In genomic region chr2:58485683-58486082, GRCm38 (mm10) we compare ENCODE assay signal across 22 mouse cellular contexts. TPM values are rescaled to one million over a fixed set of nuclear protein-coding genes. Genes with fewer than 3 reads are reported as not detected.
DNase-seq lines count a peak whose midpoint lies in the region; ATAC-seq lines count a peak whose summit lies in the region.
"Had no signal": no experiment of that assay in that cellular context is flagged by ENCODE, and none has a peak within 500 bp of the region (broad histone marks: within the 10 kb centered on the region; RNA-seq: fewer than 3 reads in every experiment).

No protein-coding gene starts in this region.

- peak overlapping the region; percentile 32; the same call in 1 of the 2 replicates for H3K27ac ChIP-seq in forebrain, embryonic 13.5 days
- H3K27ac ChIP-seq in forebrain, embryonic 11.5 days (ENCODE audit: low read depth, low read length), result no peak overlapping the region
- H3K27ac ChIP-seq in lung, embryonic 16.5 days (ENCODE audit: low read length), result peak overlapping the region; percentile 79
- 0 out of 2 replicates have a peak overlapping the region, but pooled peaks have one; percentile 39 for H3K27ac ChIP-seq in embryonic facial prominence, embryonic 15.5 days (replicated peaks)
- H3K27ac ChIP-seq in stomach, embryonic 16.5 days (ENCODE audit: low read length), result peak overlapping the region; percentile 90
- no peak overlapping the region for H3K27ac ChIP-seq in hindbrain, embryonic 14.5 days
- H3K27ac ChIP-seq: liver, embryonic 14.5 days; macrophage; midbrain, embryonic 13.5 days had no signal

- no peaks in the 10 kb centered on the region for H3K9me3 ChIP-seq in forebrain, embryonic 13.5 days (replicated peaks)
- no peaks in the 10 kb centered on the region for H3K9me3 ChIP-seq in forebrain, embryonic 11.5 days (ENCODE audit: control insufficient read depth, low read length)
- H3K9me3 ChIP-seq in lung, embryonic 16.5 days (ENCODE audit: control insufficient read depth, low read length), result no peaks in the 10 kb centered on the region
- H3K9me3 ChIP-seq in embryonic facial prominence, embryonic 15.5 days (replicated peaks), result no peaks in the 10 kb centered on the region
- H3K9me3 ChIP-seq in stomach, embryonic 16.5 days (replicated peaks; ENCODE audit: control insufficient read depth, low read length), result no peaks in the 10 kb centered on the region
- no peaks in the 10 kb centered on the region for H3K9me3 ChIP-seq in hindbrain, embryonic 14.5 days (ENCODE audit: control insufficient read depth, low read length)
- H3K9me3 ChIP-seq: midbrain, embryonic 13.5 days had no signal

- H3K4me2 ChIP-seq in forebrain, embryonic 13.5 days, result no peak overlapping the region
- H3K4me2 ChIP-seq in forebrain, embryonic 11.5 days (ENCODE audit: low read depth, low read length, severe bottlenecking), result no peak overlapping the region
- H3K4me2 ChIP-seq in lung, embryonic 16.5 days (ENCODE audit: low read depth, low read length), result no peak overlapping the region
- no peak overlapping the region for H3K4me2 ChIP-seq in embryonic facial prominence, embryonic 15.5 days (replicated peaks)
- H3K4me2 ChIP-seq in stomach, embryonic 16.5 days (ENCODE audit: low read depth, low read length), result no peak overlapping the region
- no peak overlapping the region for H3K4me2 ChIP-seq in hindbrain, embryonic 14.5 days (replicated peaks)
- H3K4me2 ChIP-seq: midbrain, embryonic 13.5 days had no signal

- 85% methylated on average over 3 of the region's 3 CpGs for WGBS in forebrain, embryonic 13.5 days
- 90% methylated on average over 3 of the region's 3 CpGs for whole genome bisulfite sequencing in forebrain, embryonic 11.5 days
- WGBS in lung, embryonic 16.5 days, result 63% methylated on average over 3 of the region's 3 CpGs
- 72% methylated on average over 3 of the region's 3 CpGs for WGBS in embryonic facial prominence, embryonic 15.5 days
- 68% methylated on average over 3 of the region's 3 CpGs for whole genome bisulfite sequencing in stomach, embryonic 16.5 days
- WGBS in hindbrain, embryonic 14.5 days, result 96% methylated on average over 3 of the region's 3 CpGs

- H3K36me3 ChIP-seq in forebrain, embryonic 13.5 days (ENCODE audit: poor library complexity, severe bottlenecking), result no peaks in the 10 kb centered on the region
- no peaks in the 10 kb centered on the region for H3K36me3 ChIP-seq in forebrain, embryonic 11.5 days (ENCODE audit: control insufficient read depth, insufficient read depth, low read length)
- H3K36me3 ChIP-seq in lung, embryonic 16.5 days (ENCODE audit: control insufficient read depth, insufficient read depth, low read length), result no peaks in the 10 kb centered on the region
- no peaks in the 10 kb centered on the region for H3K36me3 ChIP-seq in embryonic facial prominence, embryonic 15.5 days
- no peaks in the 10 kb centered on the region for H3K36me3 ChIP-seq in stomach, embryonic 16.5 days (ENCODE audit: control insufficient read depth, insufficient read depth, low read length)
- H3K36me3 ChIP-seq in hindbrain, embryonic 14.5 days (replicated peaks; ENCODE audit: control insufficient read depth, insufficient read depth), result 0 out of 2 replicates have a peak, but pooled peaks cover 4% of the 10 kb centered on the region
- H3K36me3 ChIP-seq: midbrain, embryonic 13.5 days had no signal

- H3K4me1 ChIP-seq in forebrain, embryonic 13.5 days, result peaks cover 35% of the 10 kb centered on the region
- peaks cover 15% of the 10 kb centered on the region; the same call in 1 of the 2 replicates for H3K4me1 ChIP-seq in forebrain, embryonic 11.5 days (replicated peaks; ENCODE audit: control insufficient read depth, insufficient read depth, low read length)
- H3K4me1 ChIP-seq in lung, embryonic 16.5 days (replicated peaks; ENCODE audit: control insufficient read depth, insufficient read depth, low read length), result peaks cover 36% of the 10 kb centered on the region
- H3K4me1 ChIP-seq in embryonic facial prominence, embryonic 15.5 days, result peaks cover 34% of the 10 kb centered on the region
- peaks cover 43% of the 10 kb centered on the region for H3K4me1 ChIP-seq in stomach, embryonic 16.5 days (ENCODE audit: control insufficient read depth, insufficient read depth, low read length)
- 0 out of 2 replicates have a peak, but pooled peaks cover 3% of the 10 kb centered on the region for H3K4me1 ChIP-seq in hindbrain, embryonic 14.5 days (replicated peaks; ENCODE audit: control insufficient read depth, insufficient read depth, low read length)

- ATAC-seq in forebrain, embryonic 13.5 days, result no peak
- ATAC-seq in forebrain, embryonic 11.5 days (replicated peaks; ENCODE audit: low FRiP score), result no peak
- ATAC-seq in lung, embryonic 16.5 days (ENCODE audit: low read depth), result no peak
- no peak for ATAC-seq in embryonic facial prominence, embryonic 15.5 days (ENCODE audit: insufficient number of reproducible peaks, low FRiP score, low TSS enrichment, low read depth)
- no peak for ATAC-seq in stomach, embryonic 16.5 days (ENCODE audit: insufficient read depth, low FRiP score)
- no peak for ATAC-seq in hindbrain, embryonic 14.5 days (ENCODE audit: low FRiP score)
- ATAC-seq: midbrain, embryonic 13.5 days had no signal

- H3K9ac ChIP-seq in forebrain, embryonic 13.5 days, result no peak overlapping the region
- H3K9ac ChIP-seq in forebrain, embryonic 11.5 days (ENCODE audit: low read length), result no peak overlapping the region
- no peak overlapping the region for H3K9ac ChIP-seq in lung, embryonic 16.5 days (ENCODE audit: low read length)
- H3K9ac ChIP-seq in embryonic facial prominence, embryonic 15.5 days, result no peak overlapping the region
- 0 out of 2 replicates have a peak overlapping the region, but pooled peaks have one; percentile 18 for H3K9ac ChIP-seq in stomach, embryonic 16.5 days (ENCODE audit: low read length)
- no peak overlapping the region for H3K9ac ChIP-seq in hindbrain, embryonic 14.5 days
- H3K9ac ChIP-seq: liver, embryonic 14.5 days; midbrain, embryonic 13.5 days had no signal

- DNase-seq in forebrain, embryonic 11.5 days (ENCODE audit: low spot score), result no peak
- no peak for DNase-seq in lung, postnatal 25 days (ENCODE audit: low spot score)
- no peak for DNase-seq in frontal cortex, postnatal 10 days (ENCODE audit: low spot score in 2 of 2)
- DNase-seq in hindbrain, embryonic 14.5 days (ENCODE audit: low spot score), result no peak
- DNase-seq: B cell, adult 2 months; heart, postnatal 36 days; kidney, adult 8-10 months; layer of hippocampus, postnatal 36 days; right cerebral cortex, postnatal 14 days had no signal

- H3K27me3 ChIP-seq in forebrain, embryonic 13.5 days, result no peaks in the 10 kb centered on the region
- no peaks in the 10 kb centered on the region for H3K27me3 ChIP-seq in forebrain, embryonic 11.5 days (ENCODE audit: control insufficient read depth, insufficient read depth, low read length)
- H3K27me3 ChIP-seq in lung, embryonic 16.5 days (ENCODE audit: control insufficient read depth, insufficient read depth, low read depth, low read length), result no peaks in the 10 kb centered on the region
- no peaks in the 10 kb centered on the region for H3K27me3 ChIP-seq in embryonic facial prominence, embryonic 15.5 days
- no peaks in the 10 kb centered on the region for H3K27me3 ChIP-seq in stomach, embryonic 16.5 days (ENCODE audit: control insufficient read depth, insufficient read depth, low read length)
- no peaks in the 10 kb centered on the region for H3K27me3 ChIP-seq in hindbrain, embryonic 14.5 days (ENCODE audit: control insufficient read depth, insufficient read depth, low read length)
- H3K27me3 ChIP-seq: midbrain, embryonic 13.5 days had no signal

- H3K4me3 ChIP-seq in forebrain, embryonic 13.5 days, result no peak overlapping the region
- H3K4me3 ChIP-seq in forebrain, embryonic 11.5 days (ENCODE audit: low read depth, low read length), result no peak overlapping the region
- no peak overlapping the region for H3K4me3 ChIP-seq in lung, embryonic 16.5 days (ENCODE audit: low read length)
- no peak overlapping the region for H3K4me3 ChIP-seq in embryonic facial prominence, embryonic 15.5 days (replicated peaks)
- H3K4me3 ChIP-seq in stomach, embryonic 16.5 days (replicated peaks; ENCODE audit: low read length), result no peak overlapping the region
- H3K4me3 ChIP-seq in hindbrain, embryonic 14.5 days (replicated peaks; ENCODE audit: low read length), result no peak overlapping the region
- H3K4me3 ChIP-seq: midbrain, embryonic 13.5 days had no signal

RNA-seq across cellular contexts. Expression of gene Gm17409, which starts 15.8 kb away (rescaled TPM):
- polyA plus RNA-seq in forebrain, embryonic 13.5 days (2015; fragmentation: Nextera tagmentation; extraction: Ambion mirVana), result not detected in 2 replicates
- polyA plus RNA-seq in forebrain, embryonic 11.5 days (2014; fragmentation: Nextera tagmentation; extraction: Ambion mirVana), result not detected in 2 replicates
- polyA plus RNA-seq in lung, embryonic 16.5 days (2015; fragmentation: Nextera tagmentation; extraction: Ambion mirVana), result not detected in 2 replicates
- polyA plus RNA-seq in embryonic facial prominence, embryonic 15.5 days (2015; fragmentation: Nextera tagmentation; extraction: Ambion mirVana), result not detected in 2 replicates
- not detected in 2 replicates for polyA plus RNA-seq in stomach, embryonic 16.5 days (2015; fragmentation: Nextera tagmentation; extraction: Ambion mirVana)
- polyA plus RNA-seq in hindbrain, embryonic 14.5 days (2014; fragmentation: Nextera tagmentation; extraction: Ambion mirVana), result not detected in 2 replicates
- polyA plus RNA-seq: adrenal gland, adult 2 months; cerebellum, adult 2 months; frontal cortex, adult 2 months; gonadal fat pad, adult 2 months; liver, embryonic 14.5 days; macrophage; midbrain, embryonic 13.5 days; neural tube, embryonic 11.5 days; thymus, postnatal 0 days had no signal

Comparison
In these comparisons a context has a peak if more than half of its experiments do, and no peak if none do; other contexts are left out.
1. H3K27ac ChIP-seq: peak in forebrain, embryonic 13.5 days (single experiment), lung, embryonic 16.5 days (single experiment), embryonic facial prominence, embryonic 15.5 days (single experiment) and stomach, embryonic 16.5 days (single experiment); none in forebrain, embryonic 11.5 days (single experiment) and hindbrain, embryonic 14.5 days (single experiment).